Mouse (Mus musculus) heart, adult 11 months (tissue): ENCODE measurements around the gene Trmt2b.
"Not testable (repeated sequence)": the region's sequence is repeated elsewhere in the genome, so short reads cannot be mapped to it uniquely, and the experiment has no call there.

Experiments used
- DNase-seq: peaks from one replicate; pipeline ENCODE4 v3.0.0; 2022

The Trmt2b gene

GRCm38 (mm10) chrX:134211151-134211642, 65.6 kb downstream of the Trmt2b start:
- DNase-seq = no peak

- DNase-seq = no peak
These were observed 68.3 kb downstream of the Trmt2b start for GRCm38 (mm10) chrX:134208491-134208890.

GRCm38 (mm10) chrX:134187201-134187600, 89.6 kb downstream of the Trmt2b start, which contains the start of gene Arl13a:
Gene Arl13a (plus strand): TSS chrX:134187501.
- not testable (repeated sequence) for DNase-seq

GRCm38 (mm10) chrX:134174699-134175098, 102.1 kb downstream of the Trmt2b start:
- DNase-seq = no peak
